Mouse (Mus musculus) WW6 (cell line): Measurements from ENCODE around the gene Myh13.
A peak's percentile ranks its signal among the peaks of the same experiment; 100 is the strongest.

Experiments
- DNase-seq: peaks from one replicate; pipeline ENCODE4 v3.0.0-alpha.2; 2013; ENCODE audit warnings: low read depth, low spot score

Gene Myh13

DNA sequence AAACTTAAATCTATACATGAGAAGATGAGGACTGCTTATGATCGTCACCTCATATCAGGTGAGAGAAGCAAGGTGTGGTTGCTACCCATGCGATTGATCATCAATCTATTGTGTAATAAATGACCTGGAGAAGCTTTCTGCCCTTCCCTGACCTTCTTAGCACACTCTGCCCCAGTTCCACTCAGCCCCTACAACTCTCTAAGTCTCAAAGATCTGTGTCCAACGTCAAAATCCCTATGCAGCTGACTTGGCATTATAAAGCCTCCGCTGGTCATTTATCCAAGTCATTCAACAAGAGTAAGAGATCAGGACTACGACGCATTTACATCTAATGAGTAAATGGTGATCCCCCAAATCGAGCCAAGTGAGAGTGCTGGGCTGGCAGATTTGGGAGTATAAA is at the start of gene Myh13:
Gene Myh13 (plus strand): TSS at position 301 of the 400 bp plus-strand sequence.
- DNase-seq = no peak

DNA sequence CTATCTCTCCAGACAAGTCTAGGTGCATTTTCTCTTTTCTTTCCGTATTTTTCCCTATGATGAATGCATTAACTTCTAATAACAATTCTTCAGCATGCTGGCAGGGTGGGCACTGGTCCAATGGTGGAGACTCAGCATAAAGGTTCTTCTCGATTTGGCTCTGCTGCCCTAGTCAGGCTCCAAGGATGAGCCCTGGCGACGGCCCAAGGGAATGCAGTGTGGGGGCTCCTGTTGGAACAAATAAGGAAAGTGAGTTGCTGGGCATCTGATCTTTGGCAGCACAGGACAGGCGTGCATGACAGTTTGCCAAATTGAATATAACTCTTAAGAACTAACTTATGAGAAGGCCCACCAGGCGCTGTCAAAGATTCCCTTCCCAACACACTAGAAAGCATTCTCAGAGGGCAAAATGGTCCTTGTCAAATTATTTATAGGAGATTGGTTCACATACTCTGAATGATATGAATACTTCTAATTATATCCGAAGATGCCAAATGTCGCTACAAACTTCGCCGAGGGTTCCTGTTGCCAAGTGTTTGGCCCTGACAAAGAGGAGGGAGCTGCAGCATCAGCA is 44.8 kb upstream of the Myh13 start, which contains the start of gene Myh8:
Gene Myh8 (plus strand): TSS at position 524 of the 574 bp plus-strand sequence.
- DNase-seq = no peak

DNA sequence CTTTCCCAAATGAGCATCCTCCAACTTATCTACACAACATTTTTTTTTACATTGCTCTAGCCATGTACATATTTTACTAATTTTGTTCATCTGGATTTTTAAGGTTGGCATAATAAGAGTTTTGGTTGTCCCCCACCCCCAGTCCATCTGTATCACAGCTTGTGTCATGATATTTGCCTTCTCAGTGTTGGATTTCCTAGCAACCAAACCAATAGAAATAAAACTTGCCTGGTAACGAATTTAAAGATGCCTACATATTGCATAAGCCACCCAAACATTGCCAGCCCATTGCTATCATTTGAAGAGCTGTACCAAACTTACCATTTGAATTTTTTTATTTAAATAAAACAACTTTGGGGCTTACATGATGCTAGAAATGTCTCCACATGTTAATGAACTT is 28.0 kb upstream of the Myh13 start:
- no peak for DNase-seq

DNA sequence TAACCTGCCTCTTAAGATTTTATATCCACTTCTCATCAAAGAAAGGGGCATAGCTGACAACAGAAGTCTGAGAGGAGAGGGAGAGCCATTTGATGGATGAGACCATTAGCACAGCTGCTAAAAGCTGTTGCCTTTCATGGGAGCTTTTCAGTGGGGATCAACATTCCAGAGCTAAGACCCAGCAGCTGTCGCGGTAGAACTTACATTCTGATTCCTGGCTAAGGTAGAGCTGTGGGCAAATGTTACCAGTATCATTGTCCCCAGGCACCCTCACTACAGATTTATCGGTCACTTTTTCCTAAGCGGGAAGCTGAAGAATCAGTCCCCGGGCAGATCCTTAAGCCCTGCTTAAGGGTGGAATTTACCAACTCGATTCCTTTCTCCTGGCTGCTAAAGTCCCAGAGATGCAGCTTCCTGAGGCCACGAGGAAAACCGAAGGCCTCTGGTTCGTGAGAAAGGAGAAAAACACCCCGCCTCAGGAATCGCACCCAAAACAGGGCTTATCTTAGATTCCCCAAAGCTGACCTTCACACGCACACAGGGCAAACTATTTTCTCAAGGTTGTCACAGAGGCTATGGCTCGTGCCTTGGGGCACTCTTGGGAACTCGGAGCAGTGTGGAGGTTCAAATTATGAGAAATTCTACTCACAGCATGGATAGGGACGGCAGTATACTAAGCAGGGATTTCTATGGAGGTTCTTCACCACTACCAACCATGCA is 7.6 kb upstream of the Myh13 start:
- DNase-seq = no peak

DNA sequence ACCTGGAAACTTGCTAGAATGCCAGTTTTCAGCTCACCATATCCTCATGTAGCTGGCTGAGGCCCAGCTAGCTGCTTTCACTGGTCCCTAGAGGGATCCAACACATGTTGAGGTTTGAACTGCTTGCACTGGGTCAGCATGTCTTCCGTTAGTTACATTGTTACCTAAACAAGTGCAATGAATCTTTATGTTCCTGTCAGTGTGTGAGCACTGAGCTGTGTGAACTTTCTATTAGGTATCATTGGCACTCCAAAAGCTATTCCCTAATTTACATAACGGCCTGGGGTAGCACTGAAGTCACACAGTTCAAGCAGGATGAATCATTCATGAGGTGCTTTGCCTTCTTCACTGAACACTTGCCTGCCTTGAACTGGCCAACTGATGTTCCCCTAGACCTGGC is 5.1 kb downstream of the Myh13 start:
- no peak for DNase-seq

DNA sequence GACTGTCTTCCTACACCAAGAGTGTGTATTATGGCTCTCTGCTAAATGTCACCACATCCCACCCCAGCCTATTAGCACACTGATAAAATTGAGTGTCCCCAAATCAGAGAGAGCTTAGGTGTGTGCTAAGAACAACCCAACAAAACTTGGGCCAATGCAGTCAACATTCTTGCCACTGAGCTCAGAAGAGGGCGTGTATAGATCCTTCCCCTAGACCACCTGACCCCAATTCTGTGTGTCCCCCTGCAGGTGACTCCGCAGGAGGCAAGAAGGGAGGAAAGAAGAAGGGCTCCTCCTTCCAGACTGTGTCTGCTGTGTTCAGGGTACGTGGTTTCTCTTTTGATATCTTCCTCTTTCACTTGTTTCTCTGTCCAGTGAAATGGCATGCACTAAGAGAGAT is 23.1 kb downstream of the Myh13 start:
- DNase-seq = no peak

DNA sequence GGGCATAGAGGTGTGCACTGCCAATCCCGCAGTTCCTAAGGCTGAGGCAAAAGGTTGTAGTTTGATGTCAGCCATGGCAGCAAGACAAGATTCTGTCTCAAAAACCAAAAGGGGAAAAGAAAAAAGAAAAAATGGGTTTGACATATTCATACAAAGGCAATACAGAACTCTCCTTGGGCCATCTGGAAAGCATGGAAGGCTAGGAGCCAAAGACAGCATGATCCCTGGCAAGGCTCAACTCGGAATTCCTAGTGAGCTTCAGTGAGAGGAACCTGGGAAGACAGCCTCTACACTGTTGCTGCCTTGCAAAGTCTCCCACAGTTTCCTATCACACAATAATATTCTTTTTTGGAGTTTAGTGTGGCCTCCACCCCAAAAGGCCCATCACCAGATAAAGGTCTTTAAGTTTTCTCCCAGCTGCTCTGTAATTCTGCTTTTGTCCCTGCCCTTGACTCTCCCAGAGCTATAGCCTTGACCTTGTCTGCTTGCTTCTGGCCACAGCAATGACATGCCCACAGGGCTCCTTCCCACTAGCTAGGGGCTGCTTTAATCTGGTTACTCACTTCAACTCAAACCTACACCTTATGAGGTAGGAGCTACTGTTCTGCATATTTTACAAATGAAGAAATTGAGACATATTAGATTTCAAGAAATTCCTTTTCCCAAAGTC is 23.9 kb downstream of the Myh13 start:
- DNase-seq = no peak

DNA sequence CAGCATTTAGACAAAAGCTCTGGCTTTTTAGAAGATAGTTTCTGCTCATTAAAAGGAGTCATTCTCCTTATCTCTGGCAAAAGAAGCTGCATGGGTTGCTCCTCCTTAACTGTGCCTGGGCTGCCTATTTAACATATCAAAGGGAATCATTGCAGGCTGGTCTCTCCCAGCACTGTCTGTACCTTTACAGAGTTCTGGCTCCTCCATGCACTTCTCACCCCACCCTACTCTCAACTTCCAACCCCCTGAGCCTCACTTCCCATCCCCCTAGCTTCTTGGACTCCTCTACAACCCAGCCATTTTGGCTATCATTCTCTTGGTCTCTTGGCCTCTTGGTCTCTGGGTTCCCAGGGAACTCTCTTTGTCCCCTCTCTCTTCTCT is 24.4 kb downstream of the Myh13 start:
- DNase-seq = peak; percentile 67

DNA sequence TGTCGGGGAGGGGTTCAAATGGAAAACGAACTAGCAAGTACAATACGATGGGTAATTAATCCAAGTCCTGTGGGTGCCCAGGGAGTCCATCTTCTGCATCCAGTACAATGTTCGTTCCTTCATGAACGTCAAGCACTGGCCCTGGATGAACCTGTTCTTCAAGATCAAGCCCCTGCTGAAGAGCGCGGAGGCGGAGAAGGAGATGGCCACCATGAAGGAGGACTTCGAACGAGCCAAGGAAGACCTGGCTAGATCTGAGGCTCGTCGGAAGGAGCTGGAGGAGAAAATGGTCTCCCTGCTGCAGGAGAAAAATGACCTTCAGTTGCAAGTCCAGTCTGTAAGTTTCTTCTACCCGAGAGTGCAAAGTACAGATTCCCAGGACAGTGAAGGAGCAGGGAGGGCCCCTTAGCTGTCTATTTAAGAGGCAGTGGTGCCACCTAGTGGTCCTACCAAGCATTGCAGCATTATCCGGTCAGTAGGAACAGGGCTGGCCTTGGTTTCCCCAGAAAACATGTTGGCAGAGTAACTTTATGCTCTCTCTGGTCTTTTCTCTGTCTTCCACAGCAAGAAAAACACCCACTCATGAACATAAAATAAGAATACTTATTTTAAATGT is 28.8 kb downstream of the Myh13 start:
- DNase-seq = peak; percentile 71

DNA sequence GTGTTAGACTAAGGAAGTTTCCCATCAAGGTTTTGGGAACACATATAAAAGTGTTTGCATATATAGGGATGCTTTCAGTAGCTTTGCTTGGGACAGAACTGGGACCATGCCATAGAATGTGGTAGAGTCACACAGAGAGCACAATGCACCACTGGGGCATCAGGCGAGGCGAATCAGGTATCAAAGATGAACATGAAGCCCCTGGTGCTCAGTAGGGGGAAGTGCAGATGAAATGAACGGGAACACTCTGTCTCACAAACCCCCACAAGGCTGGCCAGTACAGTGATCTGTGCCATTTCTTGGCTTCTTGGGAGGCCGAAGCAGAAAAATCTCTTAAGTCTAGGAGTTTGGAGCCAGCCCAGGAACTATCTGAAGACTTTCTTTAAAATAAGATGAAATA is 31.6 kb downstream of the Myh13 start:
- DNase-seq = no peak

DNA sequence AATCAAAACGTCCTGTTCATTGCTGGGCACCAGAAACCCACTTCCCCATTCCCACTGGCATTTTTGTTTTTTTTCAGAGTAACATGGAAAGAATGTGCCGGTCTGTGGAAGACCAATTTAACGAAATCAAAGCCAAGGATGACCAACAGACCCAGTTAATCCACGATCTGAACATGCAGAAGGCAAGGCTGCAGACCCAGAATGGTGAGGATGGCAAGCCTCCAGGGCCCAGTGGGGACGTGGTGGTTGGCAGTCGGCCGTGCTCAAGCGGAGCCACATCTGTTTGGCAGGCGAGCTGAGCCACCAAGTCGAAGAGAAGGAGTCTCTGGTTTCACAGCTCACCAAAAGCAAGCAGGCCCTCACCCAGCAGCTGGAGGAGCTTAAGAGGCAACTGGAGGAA is 36.6 kb downstream of the Myh13 start:
- no peak for DNase-seq

DNA sequence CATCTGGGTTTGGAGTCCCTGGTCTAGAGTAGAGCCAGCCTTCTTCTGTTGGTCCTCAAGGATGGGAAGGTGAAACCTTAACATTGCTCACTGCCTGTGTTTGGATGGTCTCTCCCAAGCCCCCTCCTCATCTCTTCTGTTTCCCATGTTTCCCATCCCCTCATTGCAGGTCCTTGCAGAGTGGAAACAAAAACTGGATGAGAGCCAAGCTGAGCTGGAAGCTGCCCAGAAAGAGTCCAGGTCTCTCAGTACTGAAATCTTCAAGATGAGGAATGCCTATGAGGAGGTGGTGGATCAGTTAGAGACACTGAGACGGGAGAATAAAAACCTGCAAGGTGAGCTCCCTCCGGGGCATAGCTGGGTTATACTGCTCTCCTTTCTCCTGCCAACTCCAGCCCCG is 40.8 kb downstream of the Myh13 start:
- DNase-seq = no peak

DNA sequence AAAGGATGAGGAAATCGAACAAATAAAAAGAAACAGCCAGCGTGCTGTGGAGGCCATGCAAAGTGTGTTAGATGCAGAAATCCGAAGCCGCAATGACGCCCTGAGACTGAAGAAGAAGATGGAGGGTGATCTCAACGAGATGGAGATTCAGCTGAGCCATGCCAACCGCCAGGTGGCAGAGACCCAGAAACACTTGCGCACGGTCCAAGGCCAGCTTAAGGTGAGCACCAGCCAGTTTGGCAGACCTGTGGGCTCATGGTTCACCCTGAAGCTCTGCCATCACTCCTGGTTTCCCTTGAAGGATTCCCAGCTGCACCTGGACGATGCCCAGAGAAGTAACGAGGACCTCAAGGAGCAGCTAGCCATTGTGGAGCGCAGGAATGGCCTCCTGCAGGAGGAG is 43.1 kb downstream of the Myh13 start:
- no peak for DNase-seq

DNA sequence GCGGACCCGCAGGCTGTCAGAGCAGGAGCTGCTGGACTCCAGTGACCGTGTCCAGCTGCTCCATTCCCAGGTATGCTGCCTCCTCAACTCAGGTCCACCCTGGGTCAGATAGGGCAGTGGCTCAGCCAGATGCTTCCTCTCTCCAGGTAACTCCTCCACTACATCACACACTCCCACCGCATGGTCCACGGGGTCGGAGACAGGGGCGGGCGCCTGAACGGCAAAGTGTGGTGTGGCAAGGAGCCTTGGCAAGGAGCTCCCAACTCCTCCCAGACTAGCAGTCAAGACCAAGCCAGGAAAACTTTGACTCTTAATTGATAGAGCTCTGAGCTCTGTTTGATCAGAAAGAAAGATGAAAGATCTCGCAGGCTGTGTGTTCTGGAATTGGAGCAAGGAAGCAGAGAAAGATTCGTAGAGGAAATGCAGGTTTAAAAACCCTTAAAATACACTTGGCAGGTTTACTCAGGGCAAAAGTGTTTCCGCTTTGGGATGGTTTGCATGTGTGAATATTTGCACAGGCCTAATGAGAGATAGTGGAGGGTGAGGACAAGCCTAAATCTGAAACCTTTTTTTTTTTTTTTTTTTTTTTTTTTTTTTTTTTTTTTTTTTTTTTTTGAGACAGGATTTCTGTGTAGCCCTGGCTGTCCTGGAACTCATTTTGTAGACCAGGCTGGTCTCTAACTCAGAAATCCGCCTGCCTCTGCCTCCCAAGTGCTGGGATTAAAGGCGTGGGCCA is 43.7 kb downstream of the Myh13 start:
- no peak for DNase-seq

DNA sequence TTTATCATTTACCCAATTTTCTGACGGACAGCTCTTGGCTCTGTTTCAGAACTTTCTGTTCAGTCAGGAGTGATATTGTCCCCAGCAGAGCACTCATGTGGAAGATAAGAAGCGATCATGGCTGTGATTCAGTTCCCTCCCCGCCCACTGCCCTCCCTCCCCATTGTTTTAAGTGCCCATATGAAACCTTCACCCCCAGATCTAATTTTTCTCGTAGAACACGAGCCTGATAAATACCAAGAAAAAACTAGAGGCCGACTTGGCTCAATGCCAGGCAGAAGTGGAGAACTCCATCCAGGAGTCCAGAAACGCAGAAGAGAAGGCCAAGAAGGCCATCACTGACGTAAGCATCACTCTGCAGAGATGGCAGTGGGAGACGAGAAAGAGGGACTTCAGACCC is 45.5 kb downstream of the Myh13 start:
- DNase-seq = no peak

DNA sequence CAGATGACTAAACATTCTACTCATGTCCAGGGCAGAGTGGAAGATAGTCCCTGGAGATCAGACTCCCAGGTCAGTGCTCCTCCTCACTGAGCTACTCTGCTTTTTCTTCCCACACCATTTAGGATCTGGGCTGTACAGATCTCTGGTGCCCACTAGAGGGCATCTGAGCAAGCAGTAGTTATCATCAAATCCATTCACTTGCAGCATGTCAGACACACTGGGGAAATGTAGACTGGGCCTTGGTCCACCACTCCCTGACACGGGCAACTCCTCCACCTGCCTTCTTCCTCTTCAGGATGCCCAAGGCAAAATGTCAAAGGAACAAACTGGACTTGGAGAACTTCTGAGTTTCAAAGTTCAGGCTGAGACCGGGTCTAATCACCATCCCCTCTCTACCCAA is 51.9 kb downstream of the Myh13 start:
- no peak for DNase-seq

DNA sequence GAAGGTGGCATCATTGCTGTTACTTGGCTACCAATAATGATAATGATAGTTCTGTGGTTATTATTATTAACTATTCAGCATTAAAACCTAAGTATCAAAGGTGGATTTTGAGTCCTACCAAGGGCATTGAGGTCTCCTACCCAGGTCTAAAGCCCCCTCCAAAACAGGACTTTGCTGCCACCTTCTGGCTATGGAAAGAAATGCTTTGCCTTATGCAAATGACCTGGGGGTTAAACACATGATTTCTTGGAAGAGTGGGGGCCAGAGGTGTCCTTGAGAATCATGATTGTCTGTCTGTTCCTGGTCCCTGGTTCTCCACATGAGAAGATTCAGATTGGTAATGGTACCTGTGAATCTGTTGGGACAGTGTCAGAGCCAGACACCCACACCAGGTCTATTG is 54.9 kb downstream of the Myh13 start:
- no peak for DNase-seq

DNA sequence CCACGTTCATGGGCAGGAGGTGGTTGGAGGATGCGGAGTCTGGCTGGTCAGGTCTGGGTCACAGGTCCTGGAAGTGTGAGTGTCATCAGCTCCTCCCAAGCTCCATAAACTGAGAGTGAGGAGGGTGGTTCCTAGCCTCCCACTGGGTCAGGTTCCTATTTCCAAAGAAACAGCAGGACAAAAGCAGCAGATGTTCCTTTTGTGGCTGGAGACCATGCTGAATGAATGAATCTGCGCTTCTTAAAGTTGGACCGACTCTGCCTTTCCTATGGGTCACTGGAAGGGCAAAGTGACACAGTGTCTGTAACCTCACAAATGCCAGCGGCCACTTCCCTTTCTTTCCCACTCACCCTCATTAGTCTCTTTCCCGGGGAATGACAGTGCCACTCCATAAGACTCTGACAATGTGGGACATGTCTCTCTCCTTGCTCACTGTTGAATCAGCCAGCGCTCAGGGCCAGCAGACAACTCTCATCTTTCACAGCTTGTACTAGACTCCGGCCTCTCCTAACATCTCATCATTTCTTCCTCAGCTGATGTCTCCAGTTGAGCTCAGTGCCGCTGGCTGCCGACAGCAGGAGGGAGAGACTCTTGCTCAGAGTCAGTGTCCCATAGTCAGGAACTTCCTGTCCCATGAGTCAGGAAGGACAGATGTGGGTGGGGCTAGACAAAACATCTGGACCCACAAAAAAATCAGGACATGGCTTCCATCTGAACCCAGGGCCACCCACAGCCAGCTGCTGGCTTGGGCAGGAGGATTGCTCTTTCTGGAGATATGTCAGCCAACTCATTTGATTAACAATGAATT is 58.4 kb downstream of the Myh13 start:
- no peak for DNase-seq

DNA sequence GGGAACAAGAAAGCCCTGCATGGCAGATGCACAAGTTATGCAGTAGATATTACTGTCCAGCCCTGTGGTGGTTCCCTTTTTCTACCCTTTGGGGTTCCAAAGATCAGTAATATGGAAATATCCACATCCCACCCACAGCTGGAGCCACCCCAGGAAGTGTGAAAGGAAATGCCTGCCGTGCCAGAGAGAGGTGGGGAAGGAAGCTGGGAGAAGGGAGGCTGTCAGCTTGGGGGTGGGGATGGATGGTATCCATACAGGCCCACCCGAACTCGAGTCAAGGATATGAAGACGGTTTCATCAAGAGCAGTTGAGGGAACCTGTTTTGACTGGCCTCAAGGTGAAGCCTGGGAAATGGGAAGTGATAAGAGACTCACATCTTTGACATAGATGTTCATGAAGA is 60.4 kb downstream of the Myh13 start:
- no peak for DNase-seq

DNA sequence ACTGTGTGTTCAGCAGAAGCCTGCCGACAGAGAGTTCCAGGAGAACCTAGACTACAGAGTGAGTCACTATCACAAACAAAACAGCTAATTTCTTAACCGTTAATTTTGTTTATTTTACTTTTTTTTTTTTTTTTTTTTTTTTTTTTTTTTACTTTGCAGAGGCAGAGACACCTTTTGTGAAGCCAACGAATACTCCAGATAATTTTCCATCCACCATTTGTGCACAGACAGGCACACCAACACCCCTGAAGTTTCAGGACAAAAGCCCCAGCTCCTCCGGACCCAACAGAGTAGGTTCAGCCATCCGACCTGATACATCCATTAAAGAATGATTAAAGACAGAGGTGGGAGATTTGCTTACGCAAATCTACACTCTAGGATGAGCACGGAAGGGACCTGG is 63.2 kb downstream of the Myh13 start:
- no peak for DNase-seq

DNA sequence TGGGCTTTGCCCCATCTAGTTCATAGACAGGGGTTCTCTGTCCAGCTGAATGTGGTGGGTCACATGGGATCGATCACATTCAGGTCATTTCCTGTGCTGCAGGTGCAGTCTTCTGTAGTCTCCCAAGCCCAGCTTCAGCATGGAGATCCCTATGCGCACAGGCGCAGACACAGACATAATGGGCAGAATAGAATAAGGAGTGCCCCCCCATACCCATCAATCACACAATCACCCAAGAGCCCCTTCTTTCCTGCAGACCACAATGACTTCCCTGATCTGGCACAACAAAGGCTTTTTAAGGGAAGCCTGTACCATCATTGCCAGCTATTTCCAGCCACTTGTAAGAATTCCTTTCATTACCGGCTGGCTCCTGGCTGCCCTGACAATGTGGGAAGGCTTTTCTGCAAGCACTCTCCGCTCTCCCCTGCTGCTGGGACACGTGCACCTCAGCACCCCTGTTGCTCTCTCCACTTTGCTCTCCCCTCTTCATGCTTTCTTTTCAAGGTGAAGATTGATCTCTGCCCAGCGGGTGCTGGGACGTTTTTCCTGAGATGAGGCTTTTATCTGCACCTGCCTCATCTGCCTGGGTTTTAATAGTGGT is 65.5 kb downstream of the Myh13 start:
- no peak for DNase-seq
